Mouse (Mus musculus) CD4-positive helper T cell, adult 2 months (primary cell): ENCODE data around the gene Srpr.

Experiments used
- DNase-seq: peaks from one replicate; pipeline ENCODE4 v3.0.0-alpha.2; 2012; ENCODE audit warnings: low read depth, missing footprints, low spot score

Gene Srpr

GRCm38 (mm10) chr9:35199772-35200471 lies at the start of gene Srpr, which contains the start of gene Tirap:
TSS of gene Srpr (plus strand) at chr9:35200175.
TSS of gene Tirap (minus strand) at chr9:35200291.
- DNase-seq: peak; percentile 79

- DNase-seq: no peak
Measured at GRCm38 (mm10) chr9:35152923-35153322, 47.1 kb upstream of the Srpr start.

GRCm38 (mm10) chr9:35156002-35156710 lies 43.8 kb upstream of the Srpr start:
- no peak for DNase-seq

- DNase-seq: no peak
Measured at GRCm38 (mm10) chr9:35156862-35157261, 43.1 kb upstream of the Srpr start.

- no peak for DNase-seq
Measured at GRCm38 (mm10) chr9:35158477-35158876, 41.5 kb upstream of the Srpr start.

- no peak for DNase-seq
Measured at GRCm38 (mm10) chr9:35160662-35161061, 39.3 kb upstream of the Srpr start.

GRCm38 (mm10) chr9:35161721-35162120 lies 38.3 kb upstream of the Srpr start:
- no peak for DNase-seq

- no peak for DNase-seq
Measured at GRCm38 (mm10) chr9:35163011-35163690, 36.8 kb upstream of the Srpr start.

- DNase-seq: no peak
Measured at GRCm38 (mm10) chr9:35164142-35164874, 35.7 kb upstream of the Srpr start.

- DNase-seq: peak; percentile 23
Measured at GRCm38 (mm10) chr9:35166144-35166797, 33.7 kb upstream of the Srpr start.

GRCm38 (mm10) chr9:35166798-35167635 lies 33.0 kb upstream of the Srpr start:
- DNase-seq: no peak

GRCm38 (mm10) chr9:35170071-35170470 lies 29.9 kb upstream of the Srpr start:
- DNase-seq: no peak

GRCm38 (mm10) chr9:35173331-35173730 lies 26.6 kb upstream of the Srpr start:
- no peak for DNase-seq

GRCm38 (mm10) chr9:35175251-35176123 lies 24.5 kb upstream of the Srpr start, which contains the start of gene Dcps:
TSS of gene Dcps (minus strand) at chr9:35176061.
- peak; percentile 96 for DNase-seq

- no peak for DNase-seq
Measured at GRCm38 (mm10) chr9:35176124-35176659, 23.8 kb upstream of the Srpr start.

- no peak for DNase-seq
Measured at GRCm38 (mm10) chr9:35182832-35183231, 17.1 kb upstream of the Srpr start.

GRCm38 (mm10) chr9:35183359-35183758 lies 16.6 kb upstream of the Srpr start:
- DNase-seq: no peak

GRCm38 (mm10) chr9:35186430-35186829 lies 13.5 kb upstream of the Srpr start:
- no peak for DNase-seq

GRCm38 (mm10) chr9:35187351-35187903 lies 12.5 kb upstream of the Srpr start:
- no peak for DNase-seq
